Mouse (Mus musculus) MEL (cell line): ENCODE measurements around the gene Gng12. TPM values are rescaled to one million over a fixed set of nuclear protein-coding genes. Genes with fewer than 3 reads are reported as not detected.
A peak's percentile ranks its signal among the peaks of the same experiment; 100 is the strongest.

Source experiments
- DNase-seq: peaks from one replicate; pipeline ENCODE4 v3.0.0; 2011; ENCODE audit warnings: low read depth, low spot score
- H3K27ac ChIP-seq: 2 replicates; pipeline ENCODE4 v1.5.1; 2012; ENCODE audit warnings: low read depth, mild to moderate bottlenecking, control low read depth, low read length, moderate library complexity; ENCODE audit not compliant: control insufficient read depth
- H3K27me3 ChIP-seq, 2 experiments: fragments of 150-350 bp in 1 of 2; sonication (generic) in 1 of 2; 2 replicates each; pipeline ENCODE4 v1.6.1; 2012; ENCODE audit warnings: low read length in 2 of 2, mild to moderate bottlenecking in 2 of 2, improper control_type of control experiment in 1 of 2, moderate library complexity in 1 of 2; ENCODE audit not compliant: insufficient read depth in 2 of 2, control insufficient read depth in 1 of 2
- H3K36me3 ChIP-seq, 2 experiments: 2 replicates each; pipeline ENCODE4 v1.6.1; 2012 to 2014; ENCODE audit warnings: low read length in 2 of 2, improper control_type of control experiment in 1 of 2, inconsistent platforms in 1 of 2, mild to moderate bottlenecking in 1 of 2; ENCODE audit not compliant: insufficient read depth in 2 of 2, control insufficient read depth in 1 of 2
- H3K4me1 ChIP-seq, 2 experiments: fragments of 150-350 bp in 1 of 2; sonication (generic) in 1 of 2; 2 replicates each; pipeline ENCODE4 v1.6.1; 2012; ENCODE audit warnings: low read length in 2 of 2, improper control_type of control experiment in 1 of 2, mild to moderate bottlenecking in 1 of 2; ENCODE audit not compliant: insufficient read depth in 2 of 2, control insufficient read depth in 1 of 2
- H3K4me3 ChIP-seq, 2 experiments: fragments of 150-350 bp in 1 of 2; sonication (generic) in 1 of 2; 2 replicates each; pipeline ENCODE4 v1.5.1; 2012; ENCODE audit warnings: low read depth in 2 of 2, low read length in 2 of 2, mild to moderate bottlenecking in 2 of 2, moderate library complexity in 2 of 2, control low read depth in 1 of 2, improper control_type of control experiment in 1 of 2; ENCODE audit not compliant: control insufficient read depth in 1 of 2, insufficient read depth in 1 of 2
- H3K79me2 ChIP-seq: 2 replicates; pipeline ENCODE4 v1.6.1; 2012; ENCODE audit warnings: mild to moderate bottlenecking, low read length, moderate library complexity; ENCODE audit not compliant: control insufficient read depth, poor library complexity, insufficient read depth
- H3K9ac ChIP-seq: 2 replicates; pipeline ENCODE4 v1.6.1; 2012; ENCODE audit warnings: low read depth, mild to moderate bottlenecking, control low read depth, low read length, moderate library complexity; ENCODE audit not compliant: control insufficient read depth, poor library complexity, severe bottlenecking
- H3K9me3 ChIP-seq: fragments of 150-350 bp; sonication (generic); replicated peaks from 2 replicates; pipeline ENCODE4 v1.6.1; 2012; ENCODE audit warnings: mild to moderate bottlenecking, low read length, improper control_type of control experiment, moderate library complexity; ENCODE audit not compliant: insufficient read depth
- CHD2 ChIP-seq: IDR thresholded peaks from 2 replicates; pipeline ENCODE4 v1.6.1; 2011; ENCODE audit warnings: low read length, improper control_type of control experiment
- CTCF ChIP-seq, 3 experiments: IDR thresholded peaks in 2 of 3; conservative IDR thresholded peaks in 1 of 3; 2 replicates each; pipeline ENCODE4 v1.5.1; 2011 to 2012; ENCODE audit warnings: low read length in 3 of 3, low read depth in 2 of 3, mild to moderate bottlenecking in 2 of 3, improper control_type of control experiment in 1 of 3, inconsistent platforms in 1 of 3, mixed read lengths in 1 of 3, moderate library complexity in 1 of 3; ENCODE audit not compliant: control insufficient read depth in 1 of 3, insufficient read depth in 1 of 3, poor library complexity in 1 of 3, severe bottlenecking in 1 of 3
- ELF1 ChIP-seq: IDR thresholded peaks from 2 replicates; pipeline ENCODE4 v1.6.1; 2014; ENCODE audit warnings: low read depth, mild to moderate bottlenecking, inconsistent platforms, low read length, improper control_type of control experiment, moderate library complexity
- EP300 ChIP-seq, 2 experiments: IDR thresholded peaks; 2 replicates each; pipeline ENCODE4 v1.6.1; 2011; ENCODE audit warnings: improper control_type of control experiment in 2 of 2, low read length in 2 of 2, low read depth in 1 of 2, mild to moderate bottlenecking in 1 of 2
- ETS1 ChIP-seq: IDR thresholded peaks from 2 replicates; pipeline ENCODE4 v1.6.1; 2012; ENCODE audit warnings: low read depth, mild to moderate bottlenecking, inconsistent platforms, low read length, improper control_type of control experiment, moderate library complexity
- GABPA ChIP-seq: IDR thresholded peaks from 2 replicates; pipeline ENCODE4 v1.6.1; 2012; ENCODE audit warnings: low read depth, mild to moderate bottlenecking, inconsistent platforms, low read length, improper control_type of control experiment, moderate library complexity
- GATA1 ChIP-seq: IDR thresholded peaks from 2 replicates; pipeline ENCODE4 v1.6.1; 2011; ENCODE audit warnings: low read depth, low read length, improper control_type of control experiment
- JUND ChIP-seq: IDR thresholded peaks from 2 replicates; pipeline ENCODE4 v1.6.1; 2011; ENCODE audit warnings: low read depth, mild to moderate bottlenecking, improper control_type of control experiment, low read length
- KAT2A ChIP-seq: conservative IDR thresholded peaks from 2 replicates; pipeline ENCODE4 v1.6.1; 2012; ENCODE audit warnings: low read depth, low read length, improper control_type of control experiment, inconsistent platforms
- MEF2A ChIP-seq: IDR thresholded peaks from 2 replicates; pipeline ENCODE4 v1.6.1; 2014; ENCODE audit warnings: low read depth, mild to moderate bottlenecking, inconsistent platforms, low read length, improper control_type of control experiment; ENCODE audit not compliant: poor library complexity, insufficient replicate concordance, severe bottlenecking; ENCODE audit errors: extremely low read depth
- MXI1 ChIP-seq: IDR thresholded peaks from 2 replicates; pipeline ENCODE4 v1.6.1; 2011; ENCODE audit warnings: mild to moderate bottlenecking, low read depth, low read length, improper control_type of control experiment
- NELFE ChIP-seq: IDR thresholded peaks from 2 replicates; pipeline ENCODE4 v1.6.1; 2011; ENCODE audit warnings: low read depth, low read length, improper control_type of control experiment
- POLR2AphosphoS2 ChIP-seq: IDR thresholded peaks from 2 replicates; pipeline ENCODE4 v1.6.1; 2011; ENCODE audit warnings: low read length, improper control_type of control experiment
- RAD21 ChIP-seq: IDR thresholded peaks from 2 replicates; pipeline ENCODE4 v1.6.1; 2011; ENCODE audit warnings: mild to moderate bottlenecking, low read depth, low read length, improper control_type of control experiment
- RCOR1 ChIP-seq: IDR thresholded peaks from 2 replicates; pipeline ENCODE4 v1.6.1; 2012; ENCODE audit warnings: low read depth, mild to moderate bottlenecking, inconsistent platforms, low read length, improper control_type of control experiment
- SIN3A ChIP-seq: IDR thresholded peaks from 2 replicates; pipeline ENCODE4 v1.6.1; 2012; ENCODE audit warnings: low read length, improper control_type of control experiment, inconsistent platforms
- SMC3 ChIP-seq: IDR thresholded peaks from 2 replicates; pipeline ENCODE4 v1.6.1; 2011; ENCODE audit warnings: low read depth, low read length, improper control_type of control experiment
- TAL1 ChIP-seq: IDR thresholded peaks from 2 replicates; pipeline ENCODE4 v1.6.1; 2012; ENCODE audit warnings: mild to moderate bottlenecking, inconsistent platforms, low read length, moderate library complexity, mixed read lengths
- TBP ChIP-seq: IDR thresholded peaks from 2 replicates; pipeline ENCODE4 v1.8.0; 2011; ENCODE audit warnings: low read depth, low read length, improper control_type of control experiment
- TCF12 ChIP-seq: IDR thresholded peaks from 2 replicates; pipeline ENCODE4 v1.6.1; 2014; ENCODE audit warnings: low read depth, mild to moderate bottlenecking, inconsistent platforms, low read length, improper control_type of control experiment, moderate library complexity
- USF1 ChIP-seq: IDR thresholded peaks from 2 replicates; pipeline ENCODE4 v1.6.1; 2014; ENCODE audit warnings: low read depth, mild to moderate bottlenecking, inconsistent platforms, low read length, improper control_type of control experiment, moderate library complexity
- ZC3H11A ChIP-seq: IDR thresholded peaks from 2 replicates; pipeline ENCODE4 v1.6.1; 2012; ENCODE audit warnings: low read depth, mild to moderate bottlenecking, inconsistent platforms, low read length, improper control_type of control experiment
- ZKSCAN1 ChIP-seq: IDR thresholded peaks from 2 replicates; pipeline ENCODE4 v1.6.1; 2012; ENCODE audit warnings: low read depth, mild to moderate bottlenecking, inconsistent platforms, low read length, improper control_type of control experiment, moderate library complexity
- ZMIZ1 ChIP-seq: IDR thresholded peaks from 2 replicates; pipeline ENCODE4 v1.6.1; 2012; ENCODE audit warnings: low read depth, mild to moderate bottlenecking, inconsistent platforms, low read length, improper control_type of control experiment, moderate library complexity
- ZNF384 ChIP-seq: IDR thresholded peaks from 2 replicates; pipeline ENCODE4 v1.6.1; 2012; ENCODE audit warnings: low read depth, mild to moderate bottlenecking, inconsistent platforms, low read length, improper control_type of control experiment
- polyA plus RNA-seq, 2 experiments: library from polyadenylated mRNA; stranded (reverse) in 1 of 2; unstranded in 1 of 2; fragments of >175 nt in 1 of 2; fragments of >200 nt in 1 of 2; gene quantifications; 2 replicates each; pipeline versions ENCODE4 v1.2.1 to v1.2.4; 2012; ENCODE audit warnings: low replicate concordance in 2 of 2, low read depth in 1 of 2; ENCODE audit not compliant: insufficient read length in 2 of 2, insufficient read depth in 1 of 2, missing spikeins in 1 of 2
- total RNA-seq: library from RNA; depleted of rRNA; stranded (reverse); fragments of 300-350 nt; gene quantifications from 2 replicates; pipeline ENCODE4 v1.2.3, GENCODE M21; 2012

Gng12 gene
- total and polyA plus RNA-seq, 3 experiments, result 16.8 to 44.0 TPM; not detected in 1

GRCm38 (mm10) chr6:67023729-67024128 is 127.5 kb downstream of the Gng12 start:
- Histone ChIP-seq H3K36me3 (peaks cover 1 to 22% of the 10 kb centered on the region in 2 experiments; a peak in 3 of 4 replicates), H3K27me3 (no peaks in the 10 kb centered on the region), H3K4me3 (no peak overlapping the region), H3K79me2 (no peaks in the 10 kb centered on the region), H3K9ac (no peak overlapping the region), H3K4me1 (peaks cover 20 to 23% of the 10 kb centered on the region in 2 experiments), H3K9me3 (no peaks in the 10 kb centered on the region), H3K27ac (no peak overlapping the region)
- TF ChIP-seq ZKSCAN1 (no peak), MEF2A (no peak), SMC3 (no peak), ZNF384 (no peak), ZC3H11A (no peak), USF1 (no peak), RAD21 (no peak), RCOR1 (no peak), POLR2AphosphoS2 (no peak), CTCF (IDR thresholded peaks at IDR 0.05 in 2 of 3, conservative IDR thresholded peaks at IDR 0.05 in 1 of 3; ENCODE audit: control insufficient read depth in 1 of 3, insufficient read depth in 1 of 3, low read depth in 2 of 3, low read length in 3 of 3, poor library complexity in 1 of 3, severe bottlenecking in 1 of 3) (no peak), NELFE (no peak), ZMIZ1 (no peak)
- DNase-seq, result no peak

GRCm38 (mm10) chr6:67026661-67027060 is 130.5 kb downstream of the Gng12 start:
- no peaks in the 10 kb centered on the region for H3K27me3 ChIP-seq

GRCm38 (mm10) chr6:67027438-67028142 is 131.4 kb downstream of the Gng12 start:
- Histone ChIP-seq H3K27ac (peak overlapping the region; percentile 32), H3K4me1 (peaks cover 35 to 43% of the 10 kb centered on the region in 2 experiments)
- TF ChIP-seq TCF12 (no peak), EP300 (IDR thresholded peaks at IDR 0.05; ENCODE audit: low read depth in 1 of 2, low read length in 2 of 2) (peak; percentile 49 to 67), MXI1 (peak; percentile 30; the same call in 1 of the 2 replicates), JUND (no peak), ZC3H11A (no peak), SIN3A (no peak), GATA1 (peak; percentile 57), ELF1 (no peak), NELFE (no peak), CHD2 (no peak), ETS1 (peak; percentile 56; the same call in 1 of the 2 replicates), KAT2A (peak; percentile 24; the same call in 1 of the 2 replicates), GABPA (no peak), TAL1 (no peak)

More at GRCm38 (mm10) chr6:67026661-67027060, 130.5 kb downstream of the Gng12 start:
- H3K4me1 ChIP-seq, result peaks cover 35 to 43% of the 10 kb centered on the region in 2 experiments
- H3K9me3 ChIP-seq, result no peaks in the 10 kb centered on the region
- no peak for TF ChIP-seq TBP
- TF ChIP-seq EP300 (IDR thresholded peaks at IDR 0.05; ENCODE audit: low read depth in 1 of 2, low read length in 2 of 2), result no peak
- no peak for TF ChIP-seq TCF12
- H3K36me3 ChIP-seq, result peaks cover 0 to 37% of the 10 kb centered on the region in 2 experiments; a peak in 2 of 4 replicates
- H3K4me3 ChIP-seq, result no peak overlapping the region
- DNase-seq, result no peak
- no peak overlapping the region for H3K9ac ChIP-seq
- no peaks in the 10 kb centered on the region for H3K79me2 ChIP-seq
- H3K27ac ChIP-seq, result peak overlapping the region; percentile 21

More at GRCm38 (mm10) chr6:67027438-67028142, 131.4 kb downstream of the Gng12 start:
- Histone ChIP-seq H3K4me3 (no peak overlapping the region), H3K27me3 (no peaks in the 10 kb centered on the region), H3K9ac (no peak overlapping the region), H3K79me2 (no peaks in the 10 kb centered on the region), H3K36me3 (peaks cover 0 to 37% of the 10 kb centered on the region in 2 experiments; a peak in 2 of 4 replicates), H3K9me3 (no peaks in the 10 kb centered on the region)
- peak; percentile 65 for DNase-seq
